8 mouse cellular contexts compared by ENCODE assay signal in genomic region chr10:80757717-80758116, GRCm38 (mm10). TPM values are rescaled to one million over a fixed set of nuclear protein-coding genes. Genes with fewer than 3 reads are reported as not detected.
DNase-seq lines count a peak whose midpoint lies in the region; ATAC-seq lines count a peak whose summit lies in the region.

No protein-coding gene starts in this region.

- peak overlapping the region; percentile 97 for H3K4me2 ChIP-seq in limb, embryonic 12.5 days
- peak overlapping the region; percentile 96 for H3K4me2 ChIP-seq in midbrain, embryonic 13.5 days (replicated peaks)

- no peak for DNase-seq in cerebellum, adult 8-10 months
- peak; percentile 49 for DNase-seq in embryo, embryonic 9.5 days (ENCODE audit: extremely low spot score)
- peak; percentile 99 for DNase-seq in heart, adult 11 months
- peak; percentile 89 for DNase-seq in kidney, adult 11 months
- peak; percentile 60 to 86 for DNase-seq in spleen, postnatal 10 days (ENCODE audit: low spot score in 2 of 2)

- no peak overlapping the region for H3K9ac ChIP-seq in limb, embryonic 12.5 days (replicated peaks)
- peak overlapping the region; percentile 91; the same call in 1 of the 2 replicates for H3K9ac ChIP-seq in midbrain, embryonic 13.5 days (replicated peaks)

- H3K36me3 ChIP-seq in limb, embryonic 12.5 days: no peaks in the 10 kb centered on the region
- no peaks in the 10 kb centered on the region for H3K36me3 ChIP-seq in midbrain, embryonic 13.5 days

- no peaks in the 10 kb centered on the region for H3K27me3 ChIP-seq in limb, embryonic 12.5 days
- H3K27me3 ChIP-seq in midbrain, embryonic 13.5 days: no peaks in the 10 kb centered on the region

- H3K4me3 ChIP-seq in limb, embryonic 12.5 days (replicated peaks): no peak overlapping the region
- 0 out of 2 replicates have a peak overlapping the region, but pooled peaks have one; percentile 3 for H3K4me3 ChIP-seq in midbrain, embryonic 13.5 days (replicated peaks)

- 39% methylated on average over 5 of the region's 5 CpGs for WGBS in limb, embryonic 12.5 days
- WGBS in midbrain, embryonic 13.5 days: 43% methylated on average over 5 of the region's 5 CpGs

- no peaks in the 10 kb centered on the region for H3K9me3 ChIP-seq in limb, embryonic 12.5 days
- no peaks in the 10 kb centered on the region for H3K9me3 ChIP-seq in midbrain, embryonic 13.5 days

- H3K27ac ChIP-seq in limb, embryonic 12.5 days: no peak overlapping the region
- H3K27ac ChIP-seq in midbrain, embryonic 13.5 days: no peak overlapping the region

- ATAC-seq in cerebellum, adult (ENCODE audit: insufficient number of reproducible peaks, low FRiP score, low TSS enrichment): 0 out of 2 replicates have a peak, but pooled peaks have one; percentile 22
- no peak for ATAC-seq in limb, embryonic 12.5 days (ENCODE audit: insufficient number of reproducible peaks, insufficient read depth, low FRiP score, low TSS enrichment, low read depth)
- ATAC-seq in midbrain, embryonic 13.5 days: peak; percentile 12; the same call in 1 of the 2 replicates

- H3K4me1 ChIP-seq in limb, embryonic 12.5 days (replicated peaks): peaks cover 23% of the 10 kb centered on the region
- H3K4me1 ChIP-seq in midbrain, embryonic 13.5 days (replicated peaks): peaks cover 62% of the 10 kb centered on the region

RNA-seq across cellular contexts. Expression of gene Dot1l, which starts 2.7 kb away (rescaled TPM):
- 21.8 and 22.8 TPM in 2 replicates for polyA plus RNA-seq in limb, embryonic 12.5 days (2016; fragmentation: Nextera tagmentation; extraction: Ambion mirVana)
- 19.3 and 23.3 TPM in 2 replicates for polyA plus RNA-seq in midbrain, embryonic 13.5 days (2015; fragmentation: Nextera tagmentation; extraction: Ambion mirVana)

RNA-seq across cellular contexts. Expression of gene Ap3d1, which starts 15.7 kb away (rescaled TPM):
- 73.8 and 76.8 TPM in 2 replicates for polyA plus RNA-seq in limb, embryonic 12.5 days (2016; fragmentation: Nextera tagmentation; extraction: Ambion mirVana)
- polyA plus RNA-seq in midbrain, embryonic 13.5 days (2015; fragmentation: Nextera tagmentation; extraction: Ambion mirVana): 94.5 and 96.3 TPM in 2 replicates

RNA-seq across cellular contexts. Expression of gene Sf3a2, which starts 40.3 kb away (rescaled TPM):
- polyA plus RNA-seq in limb, embryonic 12.5 days (2016; fragmentation: Nextera tagmentation; extraction: Ambion mirVana): 63.0 and 72.8 TPM in 2 replicates
- polyA plus RNA-seq in midbrain, embryonic 13.5 days (2015; fragmentation: Nextera tagmentation; extraction: Ambion mirVana): 64.1 and 64.9 TPM in 2 replicates

RNA-seq across cellular contexts. Expression of gene Plekhj1, which starts 40.7 kb away (rescaled TPM):
- polyA plus RNA-seq in limb, embryonic 12.5 days (2016; fragmentation: Nextera tagmentation; extraction: Ambion mirVana): 132 and 144 TPM in 2 replicates
- 131 and 150 TPM in 2 replicates for polyA plus RNA-seq in midbrain, embryonic 13.5 days (2015; fragmentation: Nextera tagmentation; extraction: Ambion mirVana)

RNA-seq across cellular contexts. Expression of gene Amh, which starts 47.3 kb away (rescaled TPM):
- not detected in 2 replicates for polyA plus RNA-seq in limb, embryonic 12.5 days (2016; fragmentation: Nextera tagmentation; extraction: Ambion mirVana)
- polyA plus RNA-seq in midbrain, embryonic 13.5 days (2015; fragmentation: Nextera tagmentation; extraction: Ambion mirVana): not detected in 2 replicates
